Mouse (Mus musculus): ENCODE measurements around the gene Smndc1. TPM values are rescaled to one million over a fixed set of nuclear protein-coding genes. Genes with fewer than 3 reads are reported as not detected.
A peak's percentile ranks its signal among the peaks of the same experiment; 100 is the strongest.

Smndc1 gene
- polyA plus RNA-seq, 1 experiment from 2014 or later: 16.8 TPM

GRCm38 (mm10) chr19:53423816-53424465, 33.6 kb upstream of the Smndc1 start:
- H3K27me3 ChIP-seq: peaks cover 40% of the 10 kb centered on the region
- no peaks in the 10 kb centered on the region for H3K36me3 ChIP-seq (replicated peaks)
- peaks cover 35% of the 10 kb centered on the region for H3K4me1 ChIP-seq (replicated peaks)
- ATAC-seq (ENCODE audit: insufficient read depth): no peak
- H3K27ac ChIP-seq (replicated peaks): no peak overlapping the region
- 30% methylated on average over 17 of the region's 17 CpGs for WGBS (ENCODE audit: insufficient replicate concordance)
- H3K4me2 ChIP-seq: peak overlapping the region; percentile 48
- no peaks in the 10 kb centered on the region for H3K9me3 ChIP-seq (replicated peaks)
- H3K4me3 ChIP-seq (replicated peaks): peak overlapping the region; percentile 4
- no peak overlapping the region for H3K9ac ChIP-seq

GRCm38 (mm10) chr19:53423341-53423753, 33.0 kb upstream of the Smndc1 start:
- no peak for ATAC-seq (ENCODE audit: insufficient read depth)

GRCm38 (mm10) chr19:53422358-53423308, 32.3 kb upstream of the Smndc1 start:
- H3K27ac ChIP-seq (replicated peaks): no peak overlapping the region
- peaks cover 35% of the 10 kb centered on the region for H3K4me1 ChIP-seq (replicated peaks)
- peaks cover 38% of the 10 kb centered on the region for H3K27me3 ChIP-seq
- no peaks in the 10 kb centered on the region for H3K9me3 ChIP-seq (replicated peaks)
- H3K4me3 ChIP-seq (replicated peaks): no peak overlapping the region
- no peaks in the 10 kb centered on the region for H3K36me3 ChIP-seq (replicated peaks)
- H3K4me2 ChIP-seq: peak overlapping the region; percentile 48; the same call in 1 of the 2 replicates
- ATAC-seq (ENCODE audit: insufficient read depth): no peak
- H3K9ac ChIP-seq: no peak overlapping the region
- WGBS (ENCODE audit: insufficient replicate concordance): 45% methylated on average over 18 of the region's 18 CpGs

More at GRCm38 (mm10) chr19:53423341-53423753, 33.0 kb upstream of the Smndc1 start:
- WGBS (ENCODE audit: insufficient replicate concordance): 4% methylated on average over 19 of the region's 19 CpGs
- peak overlapping the region; percentile 48 for H3K4me2 ChIP-seq
- H3K36me3 ChIP-seq (replicated peaks): no peaks in the 10 kb centered on the region
- no peak overlapping the region for H3K9ac ChIP-seq
- peaks cover 35% of the 10 kb centered on the region for H3K4me1 ChIP-seq (replicated peaks)
- peak overlapping the region; percentile 4 for H3K4me3 ChIP-seq (replicated peaks)
- H3K9me3 ChIP-seq (replicated peaks): no peaks in the 10 kb centered on the region
- no peak overlapping the region for H3K27ac ChIP-seq (replicated peaks)
- H3K27me3 ChIP-seq: peaks cover 40% of the 10 kb centered on the region

GRCm38 (mm10) chr19:53421583-53422188, 31.3 kb upstream of the Smndc1 start:
- H3K4me1 ChIP-seq (replicated peaks): peaks cover 35% of the 10 kb centered on the region
- peak overlapping the region; percentile 46 for H3K4me3 ChIP-seq (replicated peaks)
- H3K9me3 ChIP-seq (replicated peaks): no peaks in the 10 kb centered on the region
- no peak overlapping the region for H3K9ac ChIP-seq
- H3K36me3 ChIP-seq (replicated peaks): no peaks in the 10 kb centered on the region
- 4% methylated on average over 6 of the region's 6 CpGs for WGBS (ENCODE audit: insufficient replicate concordance)
- peaks cover 29% of the 10 kb centered on the region for H3K27me3 ChIP-seq
- peak overlapping the region; percentile 68 for H3K4me2 ChIP-seq
- H3K27ac ChIP-seq (replicated peaks): no peak overlapping the region
- ATAC-seq (ENCODE audit: insufficient read depth): no peak

GRCm38 (mm10) chr19:53420924-53421582, 30.7 kb upstream of the Smndc1 start:
- peak; percentile 82 for ATAC-seq (ENCODE audit: insufficient read depth)
- H3K4me1 ChIP-seq (replicated peaks): peaks cover 35% of the 10 kb centered on the region
- peaks cover 29% of the 10 kb centered on the region for H3K27me3 ChIP-seq
- peak overlapping the region; percentile 14; the same call in 1 of the 2 replicates for H3K27ac ChIP-seq (replicated peaks)
- peak overlapping the region; percentile 4; the same call in 1 of the 2 replicates for H3K9ac ChIP-seq
- WGBS (ENCODE audit: insufficient replicate concordance): 2% methylated on average over 19 of the region's 19 CpGs
- H3K4me3 ChIP-seq (replicated peaks): peak overlapping the region; percentile 46
- H3K4me2 ChIP-seq: peak overlapping the region; percentile 68
- no peaks in the 10 kb centered on the region for H3K36me3 ChIP-seq (replicated peaks)
- H3K9me3 ChIP-seq (replicated peaks): no peaks in the 10 kb centered on the region

- Histone ChIP-seq H3K9ac (no peak overlapping the region), H3K27ac (replicated peaks) (no peak overlapping the region), H3K9me3 (replicated peaks) (no peaks in the 10 kb centered on the region), H3K36me3 (replicated peaks) (no peaks in the 10 kb centered on the region), H3K27me3 (peaks cover 26% of the 10 kb centered on the region), H3K4me3 (replicated peaks) (no peak overlapping the region), H3K4me1 (replicated peaks) (peaks cover 37% of the 10 kb centered on the region), H3K4me2 (no peak overlapping the region)
- ATAC-seq (ENCODE audit: insufficient read depth): no peak
- WGBS (ENCODE audit: insufficient replicate concordance): 15% methylated on average over 5 of the region's 5 CpGs
These were observed 29.5 kb upstream of the Smndc1 start for GRCm38 (mm10) chr19:53419834-53420233.

DNA sequence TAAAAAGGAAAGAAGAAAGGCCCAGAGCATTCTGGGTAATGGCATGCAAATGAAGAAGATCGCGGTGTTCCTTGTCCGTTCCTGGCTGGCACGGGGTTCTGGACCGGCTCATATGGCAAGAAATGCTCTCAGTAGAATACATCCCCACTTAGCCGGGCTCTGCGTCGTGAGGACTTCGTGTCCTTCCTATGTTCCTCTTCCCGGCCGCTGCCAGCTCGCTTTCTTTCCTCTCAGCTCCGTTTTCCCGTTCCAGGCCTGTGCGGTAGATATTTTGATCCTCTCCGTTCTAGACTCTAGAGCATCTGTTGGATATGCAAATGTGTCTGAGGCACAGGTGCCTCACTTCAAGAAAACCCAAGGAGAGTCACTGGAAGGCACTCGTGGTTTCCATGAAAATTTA, 24.8 kb upstream of the Smndc1 start:
- H3K9ac ChIP-seq: no peak overlapping the region
- 75% methylated on average over 17 of the region's 17 CpGs for WGBS (ENCODE audit: insufficient replicate concordance)
- H3K9me3 ChIP-seq (replicated peaks): no peaks in the 10 kb centered on the region
- peaks cover 14% of the 10 kb centered on the region for H3K4me1 ChIP-seq (replicated peaks)
- H3K27ac ChIP-seq (replicated peaks): 0 out of 2 replicates have a peak overlapping the region, but pooled peaks have one; percentile 24
- H3K4me2 ChIP-seq: peak overlapping the region; percentile 21; the same call in 1 of the 2 replicates
- no peak for ATAC-seq (ENCODE audit: insufficient read depth)
- no peak overlapping the region for H3K4me3 ChIP-seq (replicated peaks)
- H3K36me3 ChIP-seq (replicated peaks): no peaks in the 10 kb centered on the region
- no peaks in the 10 kb centered on the region for H3K27me3 ChIP-seq

- Histone ChIP-seq H3K4me1 (replicated peaks) (peaks cover 18% of the 10 kb centered on the region), H3K27ac (replicated peaks) (0 out of 2 replicates have a peak overlapping the region, but pooled peaks have one; percentile 24), H3K4me3 (replicated peaks) (no peak overlapping the region), H3K36me3 (replicated peaks) (no peaks in the 10 kb centered on the region), H3K27me3 (no peaks in the 10 kb centered on the region), H3K4me2 (no peak overlapping the region), H3K9ac (no peak overlapping the region), H3K9me3 (replicated peaks) (no peaks in the 10 kb centered on the region)
- WGBS (ENCODE audit: insufficient replicate concordance): 15% methylated on average over 11 of the region's 11 CpGs
- peak; percentile 65 for ATAC-seq (ENCODE audit: insufficient read depth)
These were observed 24.3 kb upstream of the Smndc1 start for GRCm38 (mm10) chr19:53414650-53415049.

- Histone ChIP-seq H3K36me3 (replicated peaks) (no peaks in the 10 kb centered on the region), H3K9ac (no peak overlapping the region), H3K27me3 (no peaks in the 10 kb centered on the region), H3K4me3 (replicated peaks) (no peak overlapping the region), H3K27ac (replicated peaks) (no peak overlapping the region), H3K9me3 (replicated peaks) (no peaks in the 10 kb centered on the region), H3K4me2 (no peak overlapping the region), H3K4me1 (replicated peaks) (peaks cover 21% of the 10 kb centered on the region)
- no peak for ATAC-seq (ENCODE audit: insufficient read depth)
- 71% methylated on average over 15 of the region's 15 CpGs for WGBS (ENCODE audit: insufficient replicate concordance)
These were observed 23.4 kb upstream of the Smndc1 start for GRCm38 (mm10) chr19:53413617-53414380.

All from liver, embryonic 15.5 days (tissue).